Mouse (Mus musculus) liver, adult (tissue): Measurements from ENCODE around the gene Ppm1e.

Experiments
- GATA4 ChIP-seq: IDR thresholded peaks from 2 replicates; pipeline ENCODE4 v1.6.1; 2014; ENCODE audit warnings: mild to moderate bottlenecking, low read length; ENCODE audit not compliant: insufficient replicate concordance

The Ppm1e gene

GRCm38 (mm10) chr11:87275420-87276048 lies 83.3 kb downstream of the Ppm1e start:
- no peak for TF ChIP-seq GATA4

GRCm38 (mm10) chr11:87272725-87273124 lies 86.1 kb downstream of the Ppm1e start:
- no peak for TF ChIP-seq GATA4

- TF ChIP-seq GATA4 = no peak
Observed at GRCm38 (mm10) chr11:87271479-87271878, 87.3 kb downstream of the Ppm1e start.

GRCm38 (mm10) chr11:87270958-87271357 lies 87.9 kb downstream of the Ppm1e start:
- no peak for TF ChIP-seq GATA4

- TF ChIP-seq GATA4 = no peak
Observed at GRCm38 (mm10) chr11:87270446-87270845, 88.4 kb downstream of the Ppm1e start.

GRCm38 (mm10) chr11:87268803-87269202 lies 90.0 kb downstream of the Ppm1e start:
- TF ChIP-seq GATA4 = no peak

- TF ChIP-seq GATA4 = no peak
Observed at GRCm38 (mm10) chr11:87266246-87266645, 92.6 kb downstream of the Ppm1e start.

- TF ChIP-seq GATA4 = no peak
Observed at GRCm38 (mm10) chr11:87263946-87264345, 94.9 kb downstream of the Ppm1e start.

- no peak for TF ChIP-seq GATA4
Observed at GRCm38 (mm10) chr11:87259792-87260191, 99.0 kb downstream of the Ppm1e start.

- no peak for TF ChIP-seq GATA4
Observed at GRCm38 (mm10) chr11:87257282-87257681, 101.5 kb downstream of the Ppm1e start.

GRCm38 (mm10) chr11:87254149-87254548 lies 104.7 kb downstream of the Ppm1e start:
- no peak for TF ChIP-seq GATA4

GRCm38 (mm10) chr11:87253294-87253693 lies 105.5 kb downstream of the Ppm1e start:
- TF ChIP-seq GATA4 = no peak

- TF ChIP-seq GATA4 = no peak
Observed at GRCm38 (mm10) chr11:87250132-87250531, 108.7 kb downstream of the Ppm1e start.

- no peak for TF ChIP-seq GATA4
Observed at GRCm38 (mm10) chr11:87247494-87247866, 111.3 kb downstream of the Ppm1e start.

GRCm38 (mm10) chr11:87246724-87247493 lies 111.9 kb downstream of the Ppm1e start:
- TF ChIP-seq GATA4 = no peak

GRCm38 (mm10) chr11:87246107-87246651 lies 112.6 kb downstream of the Ppm1e start:
- TF ChIP-seq GATA4 = no peak

GRCm38 (mm10) chr11:87245171-87245840 lies 113.5 kb downstream of the Ppm1e start:
- no peak for TF ChIP-seq GATA4

- TF ChIP-seq GATA4 = no peak
Observed at GRCm38 (mm10) chr11:87241256-87241655, 117.6 kb downstream of the Ppm1e start.
